Mouse (Mus musculus) lung, adult 2 months (tissue): ENCODE data around the gene Gsg1l2.

Experiments used
- CTCF ChIP-seq: fragments of 200-500 bp; IDR thresholded peaks from 2 replicates; pipeline ENCODE4 v1.5.1; 2011; ENCODE audit warnings: mild to moderate bottlenecking, low read length, control low read depth; ENCODE audit not compliant: insufficient read depth
- POLR2A ChIP-seq: fragments of 200-500 bp; IDR thresholded peaks from 2 replicates; pipeline ENCODE4 v1.6.1; 2011; ENCODE audit warnings: low read depth, mild to moderate bottlenecking, control low read depth, low read length, borderline replicate concordance; ENCODE audit errors: extremely low read depth

DNA sequence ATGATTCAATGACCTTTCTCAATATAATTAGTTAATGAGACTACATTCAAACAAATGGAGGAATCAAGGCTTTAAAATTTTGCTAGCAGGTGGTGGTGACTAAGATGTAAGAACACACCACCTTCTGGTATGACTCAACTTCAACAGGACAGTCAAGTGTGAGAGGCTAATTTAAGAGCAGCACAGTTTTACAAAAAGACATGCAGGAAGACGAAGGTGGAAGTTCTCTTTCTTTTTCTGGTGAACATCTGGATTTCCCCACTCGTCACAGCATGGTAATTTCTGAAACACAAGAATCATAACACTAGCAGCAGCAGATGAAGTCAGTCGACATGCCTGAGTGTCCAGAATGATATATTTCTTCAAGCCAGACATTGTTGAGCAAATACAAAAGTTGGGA lies 39.8 kb upstream of the Gsg1l2 start:
- TF ChIP-seq CTCF (no peak), POLR2A (no peak)
